Mouse (Mus musculus) hindbrain, embryonic 11.5 days (tissue): Measurements from ENCODE around the gene Emid1. TPM values are rescaled to one million over a fixed set of nuclear protein-coding genes. Genes with fewer than 3 reads are reported as not detected.
A peak's percentile ranks its signal among the peaks of the same experiment; 100 is the strongest.

Experiments
- ATAC-seq: fragments of 200-750 bp; cut with Nextera tagmentation; 2 replicates; pipeline ENCODE4 v1.8.0; 2017; ENCODE audit warnings: mild to moderate bottlenecking, moderate TSS enrichment, moderate library complexity; ENCODE audit not compliant: low FRiP score
- DNase-seq: peaks from one replicate; pipeline ENCODE4 v3.0.0-alpha.2; 2015; ENCODE audit warnings: low spot score
- H3K27ac ChIP-seq: fragments of 300-500 bp; sonication (generic); 2 replicates; pipeline ENCODE4 v1.5.1; 2014; ENCODE audit warnings: mild to moderate bottlenecking, low read depth, low read length
- H3K27me3 ChIP-seq: fragments of 300-500 bp; sonication (generic); 2 replicates; pipeline ENCODE4 v1.6.1; 2014; ENCODE audit warnings: mild to moderate bottlenecking, low read length, moderate library complexity, mixed read lengths; ENCODE audit not compliant: control insufficient read depth, insufficient read depth
- H3K36me3 ChIP-seq: fragments of 300-500 bp; sonication (generic); 2 replicates; pipeline ENCODE4 v1.6.1; 2014; ENCODE audit warnings: mild to moderate bottlenecking, low read length, moderate library complexity, mixed read lengths; ENCODE audit not compliant: control insufficient read depth, insufficient read depth
- H3K4me1 ChIP-seq: fragments of 300-500 bp; sonication (generic); replicated peaks from 2 replicates; pipeline ENCODE4 v1.6.1; 2014; ENCODE audit warnings: low read length, mixed read lengths; ENCODE audit not compliant: control insufficient read depth, insufficient read depth
- H3K4me2 ChIP-seq: fragments of 300-500 bp; sonication (generic); replicated peaks from 2 replicates; pipeline ENCODE4 v1.6.1; 2014; ENCODE audit warnings: mild to moderate bottlenecking, low read depth, low read length
- H3K4me3 ChIP-seq: fragments of 300-500 bp; sonication (generic); 2 replicates; pipeline ENCODE4 v1.5.1; 2014; ENCODE audit warnings: low read depth, low read length
- H3K9ac ChIP-seq: fragments of 300-500 bp; sonication (generic); 2 replicates; pipeline ENCODE4 v1.6.1; 2014; ENCODE audit warnings: low read depth, low read length
- H3K9me3 ChIP-seq: fragments of 300-500 bp; sonication (generic); 2 replicates; pipeline ENCODE4 v1.6.1; 2016; ENCODE audit warnings: low read length; ENCODE audit not compliant: control insufficient read depth
- WGBS: fragments of 180-500 bp; shearing (Covaris S2); extraction: QIAGEN DNeasy Blood & Tissue Kit; methylation state at CpG from one replicate; pipeline ENCODE4 v1.1.7; 2014; 5-methylcytosine and 5-hydroxymethylcytosine counted together
- polyA plus RNA-seq: library from polyadenylated mRNA; unstranded; fragments of >200 nt; fragmentation: Nextera tagmentation; extraction: Ambion mirVana; gene quantifications from 2 replicates; pipeline ENCODE4 v1.2.1, GENCODE M21; 2014

Emid1 gene
- polyA plus RNA-seq, 1 experiment from 2014 or later = 19.2 TPM

- Histone ChIP-seq H3K4me1 (peaks cover 24% of the 10 kb centered on the region), H3K27ac (no peak overlapping the region)
Observed at GRCm38 (mm10) chr11:5062326-5062725, 89.7 kb downstream of the Emid1 start.

GRCm38 (mm10) chr11:5061413-5062139 is 90.5 kb downstream of the Emid1 start:
- ATAC-seq (peak; percentile 17), DNase-seq (peak; percentile 80)
- no peaks in the 10 kb centered on the region for H3K9me3 ChIP-seq
- peak overlapping the region; percentile 31; the same call in 1 of the 2 replicates for H3K9ac ChIP-seq
- no peaks in the 10 kb centered on the region for H3K36me3 ChIP-seq
- peaks cover 76% of the 10 kb centered on the region for H3K27me3 ChIP-seq
- peak overlapping the region; percentile 35 for H3K4me3 ChIP-seq
- H3K4me1 ChIP-seq = peaks cover 26% of the 10 kb centered on the region
- under 1% methylated on average over 59 of the region's 62 CpGs for WGBS
- H3K4me2 ChIP-seq = peak overlapping the region; percentile 67
- no peak overlapping the region for H3K27ac ChIP-seq

More at GRCm38 (mm10) chr11:5062326-5062725, 89.7 kb downstream of the Emid1 start:
- DNase-seq (no peak), ATAC-seq (no peak)
- no peak overlapping the region for H3K9ac ChIP-seq
- 12% methylated on average over 13 of the region's 13 CpGs for WGBS
- peak overlapping the region; percentile 35 for H3K4me3 ChIP-seq
- no peaks in the 10 kb centered on the region for H3K9me3 ChIP-seq
- H3K27me3 ChIP-seq = peaks cover 68% of the 10 kb centered on the region
- H3K4me2 ChIP-seq = peak overlapping the region; percentile 67
- no peaks in the 10 kb centered on the region for H3K36me3 ChIP-seq

- Histone ChIP-seq H3K27me3 (peaks cover 83% of the 10 kb centered on the region), H3K4me1 (peaks cover 26% of the 10 kb centered on the region), H3K36me3 (no peaks in the 10 kb centered on the region), H3K4me2 (peak overlapping the region; percentile 67), H3K9me3 (no peaks in the 10 kb centered on the region), H3K4me3 (peak overlapping the region; percentile 35), H3K9ac (peak overlapping the region; percentile 31; the same call in 1 of the 2 replicates), H3K27ac (no peak overlapping the region)
- 41% methylated on average over 28 of the region's 28 CpGs for WGBS
- ATAC-seq (peak; percentile 0; the same call in 1 of the 2 replicates), DNase-seq (peak; percentile 42)
Observed at GRCm38 (mm10) chr11:5060756-5061412, 91.2 kb downstream of the Emid1 start.

GRCm38 (mm10) chr11:5059704-5060156 is 92.3 kb downstream of the Emid1 start:
- Histone ChIP-seq H3K27ac (no peak overlapping the region), H3K36me3 (no peaks in the 10 kb centered on the region), H3K9me3 (no peaks in the 10 kb centered on the region), H3K4me1 (peaks cover 26% of the 10 kb centered on the region), H3K4me2 (no peak overlapping the region), H3K4me3 (no peak overlapping the region), H3K27me3 (peaks cover 88% of the 10 kb centered on the region), H3K9ac (no peak overlapping the region)
- WGBS = 9% methylated on average over 27 of the region's 27 CpGs
- ATAC-seq (no peak), DNase-seq (peak; percentile 76)

- no peak overlapping the region for H3K9ac ChIP-seq
- peaks cover 26% of the 10 kb centered on the region for H3K4me1 ChIP-seq
- H3K4me2 ChIP-seq = no peak overlapping the region
- H3K9me3 ChIP-seq = no peaks in the 10 kb centered on the region
- 28% methylated on average over 14 of the region's 14 CpGs for WGBS
- H3K36me3 ChIP-seq = no peaks in the 10 kb centered on the region
- H3K4me3 ChIP-seq = no peak overlapping the region
- DNase-seq (no peak), ATAC-seq (no peak)
- peaks cover 85% of the 10 kb centered on the region for H3K27me3 ChIP-seq
- no peak overlapping the region for H3K27ac ChIP-seq
Observed at GRCm38 (mm10) chr11:5059230-5059629, 92.8 kb downstream of the Emid1 start.

GRCm38 (mm10) chr11:5058783-5059182 is 93.3 kb downstream of the Emid1 start:
- no peaks in the 10 kb centered on the region for H3K36me3 ChIP-seq
- H3K27ac ChIP-seq = no peak overlapping the region
- H3K4me2 ChIP-seq = no peak overlapping the region
- H3K4me3 ChIP-seq = no peak overlapping the region
- DNase-seq = no peak
- H3K27me3 ChIP-seq = peaks cover 81% of the 10 kb centered on the region
- peaks cover 26% of the 10 kb centered on the region for H3K4me1 ChIP-seq
- H3K9me3 ChIP-seq = no peaks in the 10 kb centered on the region
- no peak for ATAC-seq
- no peak overlapping the region for H3K9ac ChIP-seq
- 42% methylated on average over 9 of the region's 9 CpGs for WGBS

- DNase-seq = peak; percentile 63
- no peak for ATAC-seq
- H3K4me1 ChIP-seq = peaks cover 26% of the 10 kb centered on the region
Observed at GRCm38 (mm10) chr11:5057856-5058641, 94.0 kb downstream of the Emid1 start, which contains the start of gene Rasl10a. TSS of gene Rasl10a (plus strand) at chr11:5058128.

GRCm38 (mm10) chr11:5057541-5057855 is 94.6 kb downstream of the Emid1 start:
- peak overlapping the region; percentile 87 for H3K4me2 ChIP-seq
- peak overlapping the region; percentile 45 for H3K4me3 ChIP-seq
- peaks cover 23% of the 10 kb centered on the region for H3K4me1 ChIP-seq
- 14% methylated on average over 8 of the region's 8 CpGs for WGBS
- DNase-seq (no peak), ATAC-seq (no peak)
- H3K9me3 ChIP-seq = no peaks in the 10 kb centered on the region
- peaks cover 68% of the 10 kb centered on the region for H3K27me3 ChIP-seq
- H3K9ac ChIP-seq = peak overlapping the region; percentile 48; the same call in 1 of the 2 replicates
- H3K36me3 ChIP-seq = no peaks in the 10 kb centered on the region
- no peak overlapping the region for H3K27ac ChIP-seq

More at GRCm38 (mm10) chr11:5057856-5058641, 94.0 kb downstream of the Emid1 start, which contains the start of gene Rasl10a:
- H3K27me3 ChIP-seq = peaks cover 74% of the 10 kb centered on the region
- no peaks in the 10 kb centered on the region for H3K36me3 ChIP-seq
- peak within 1 kb of the TSS; percentile 48 for H3K9ac ChIP-seq
- H3K27ac ChIP-seq = no peak within 1 kb of the TSS
- 2% methylated on average over 74 of the region's 77 CpGs for WGBS
- peak within 1 kb of the TSS; percentile 87 for H3K4me2 ChIP-seq
- H3K9me3 ChIP-seq = no peaks in the 10 kb centered on the region
- H3K4me3 ChIP-seq = peak within 1 kb of the TSS; percentile 45
